In genomic region chr11:117931576-117931975, GRCm38 (mm10) we compare ENCODE assay signal across 12 mouse cellular contexts. TPM values are rescaled to one million over a fixed set of nuclear protein-coding genes. Genes with fewer than 3 reads are reported as not detected.
DNase-seq lines count a peak whose midpoint lies in the region; ATAC-seq and TF ChIP-seq lines count a peak whose summit lies in the region.
"Had no signal": no experiment of that assay in that cellular context is flagged by ENCODE, and none has a peak within 500 bp of the region (broad histone marks: within the 10 kb centered on the region; RNA-seq: fewer than 3 reads in every experiment).

No protein-coding gene starts in this region.

- H3K27me3 ChIP-seq in heart, embryonic 13.5 days (replicated peaks), result peaks cover 49% of the 10 kb centered on the region
- H3K27me3 ChIP-seq in ES-Bruce4 (ENCODE audit: control insufficient read depth, insufficient read depth, low read length, poor library complexity, severe bottlenecking), result no peaks in the 10 kb centered on the region
- H3K27me3 ChIP-seq in stomach, embryonic 14.5 days (ENCODE audit: control insufficient read depth, insufficient read depth, low read length), result no peaks in the 10 kb centered on the region

- no peak overlapping the region for H3K4me3 ChIP-seq in heart, embryonic 13.5 days
- H3K4me3 ChIP-seq in ES-Bruce4 (ENCODE audit: low read depth, low read length), result no peak overlapping the region
- H3K4me3 ChIP-seq in embryonic fibroblast, embryonic 13.5 days (ENCODE audit: insufficient read depth, low read length), result no peak overlapping the region
- H3K4me3 ChIP-seq in stomach, embryonic 14.5 days (ENCODE audit: low read depth, low read length), result no peak overlapping the region

- intact Hi-C loops in heart, postnatal 10 days (cut with DNase I), result no loop called here

- TF ChIP-seq EP300 in ES-Bruce4 (IDR thresholded peaks at IDR 0.05; ENCODE audit: insufficient read depth, low read depth, low read length), result no peak

- ATAC-seq in heart, embryonic 13.5 days (ENCODE audit: extremely low read depth, insufficient number of reproducible peaks, low FRiP score, low TSS enrichment), result no peak
- ATAC-seq in stomach, embryonic 14.5 days (ENCODE audit: insufficient number of reproducible peaks, insufficient read depth, low FRiP score, low read depth), result no peak

- no peak for TF ChIP-seq CTCF in ES-Bruce4 (IDR thresholded peaks at IDR 0.05; ENCODE audit: low read depth, low read length)
- no peak for TF ChIP-seq CTCF in embryonic fibroblast, embryonic 13.5 days (IDR thresholded peaks at IDR 0.05; ENCODE audit: borderline replicate concordance, insufficient read depth, low read length)

- H3K27ac ChIP-seq in heart, embryonic 13.5 days (replicated peaks), result no peak overlapping the region
- H3K27ac ChIP-seq in ES-Bruce4 (ENCODE audit: insufficient read depth, low read length), result peak overlapping the region; percentile 58
- H3K27ac ChIP-seq in embryonic fibroblast, embryonic 13.5 days (ENCODE audit: insufficient read depth, low read length), result peak overlapping the region; percentile 72
- H3K27ac ChIP-seq in stomach, embryonic 14.5 days (ENCODE audit: low read length), result peak overlapping the region; percentile 78; the same call in 1 of the 2 replicates
- H3K27ac ChIP-seq: hindbrain, postnatal 0 days had no signal

- H3K9ac ChIP-seq in heart, embryonic 13.5 days, result 0 out of 2 replicates have a peak overlapping the region, but pooled peaks have one; percentile 40
- H3K9ac ChIP-seq in ES-Bruce4 (ENCODE audit: low read depth, poor library complexity, severe bottlenecking), result no peak overlapping the region
- no peak overlapping the region for H3K9ac ChIP-seq in stomach, embryonic 14.5 days (replicated peaks; ENCODE audit: low read depth, low read length)

- no peak overlapping the region for H3K4me2 ChIP-seq in heart, embryonic 13.5 days
- no peak overlapping the region for H3K4me2 ChIP-seq in stomach, embryonic 14.5 days (replicated peaks; ENCODE audit: low read depth, low read length)

- peaks cover 59% of the 10 kb centered on the region for H3K4me1 ChIP-seq in heart, embryonic 13.5 days
- H3K4me1 ChIP-seq in ES-Bruce4 (ENCODE audit: control insufficient read depth, insufficient read depth, low read length), result peaks cover 27% of the 10 kb centered on the region
- H3K4me1 ChIP-seq in embryonic fibroblast, embryonic 13.5 days (ENCODE audit: control insufficient read depth, insufficient read depth, low read length), result peaks cover 34% of the 10 kb centered on the region
- H3K4me1 ChIP-seq in stomach, embryonic 14.5 days (ENCODE audit: control insufficient read depth, insufficient read depth, low read length), result peaks cover 56% of the 10 kb centered on the region

- 59% methylated on average over 6 of the region's 6 CpGs for WGBS in heart, embryonic 13.5 days
- WGBS in stomach, embryonic 14.5 days, result 50% methylated on average over 6 of the region's 6 CpGs

- DNase-seq in heart, postnatal 10 days, result no peak
- no peak for DNase-seq in urinary bladder, postnatal 14 days (ENCODE audit: low spot score)
- no peak for DNase-seq in ovary, adult 18-20 months (ENCODE audit: low spot score)
- DNase-seq: cerebellum, adult 9-11 months; forebrain, postnatal 0 days; lung, embryonic 14.5 days; spleen, adult 18-20 months had no signal

- no peak for TF ChIP-seq POLR2A in ES-Bruce4 (IDR thresholded peaks at IDR 0.05; ENCODE audit: insufficient read depth, low read length)
- no peak for TF ChIP-seq POLR2A in embryonic fibroblast, embryonic 13.5 days (IDR thresholded peaks at IDR 0.05; ENCODE audit: low read depth, low read length)

- H3K36me3 ChIP-seq in heart, embryonic 13.5 days, result no peaks in the 10 kb centered on the region
- H3K36me3 ChIP-seq in ES-Bruce4 (ENCODE audit: control insufficient read depth, insufficient read depth, low read length, poor library complexity, severe bottlenecking), result no peaks in the 10 kb centered on the region
- H3K36me3 ChIP-seq in stomach, embryonic 14.5 days (ENCODE audit: control insufficient read depth, insufficient read depth, low read length), result no peaks in the 10 kb centered on the region

- H3K9me3 ChIP-seq in heart, embryonic 13.5 days, result no peaks in the 10 kb centered on the region
- no peaks in the 10 kb centered on the region for H3K9me3 ChIP-seq in ES-Bruce4 (replicated peaks; ENCODE audit: control insufficient read depth, insufficient read depth, low read length, poor library complexity, severe bottlenecking)
- H3K9me3 ChIP-seq in stomach, embryonic 14.5 days (ENCODE audit: control insufficient read depth, low read depth, low read length), result no peaks in the 10 kb centered on the region

RNA-seq across cellular contexts. Expression of gene Socs3, which starts 38.3 kb away (rescaled TPM):
- polyA plus RNA-seq in heart, embryonic 13.5 days (2015; fragmentation: Nextera tagmentation; extraction: Ambion mirVana), result 4.9 and 8.5 TPM in 2 replicates
- total RNA-seq in heart, postnatal 10 days (2021), result 1 to 10 TPM; 3.7 to 5.8 TPM
- polyA plus RNA-seq in ES-Bruce4 (2011; ENCODE audit: insufficient read depth, insufficient read length, low read depth, missing spikeins), result 53.8 and 61.5 TPM in 2 replicates
- 15.2 and 31.9 TPM in 2 replicates for polyA plus RNA-seq in embryonic fibroblast, embryonic 13.5 days (2011; ENCODE audit: insufficient read length, low read depth, missing spikeins)
- polyA plus RNA-seq in stomach, embryonic 14.5 days (2014; fragmentation: Nextera tagmentation; extraction: Ambion mirVana), result 9.2 and 11.5 TPM in 2 replicates

RNA-seq across cellular contexts. Expression of gene Pgs1, which starts 54.5 kb away (rescaled TPM):
- 25.7 and 26.6 TPM in 2 replicates for polyA plus RNA-seq in heart, embryonic 13.5 days (2015; fragmentation: Nextera tagmentation; extraction: Ambion mirVana)
- total RNA-seq in heart, postnatal 10 days (2021), result 10 to 100 TPM; 21.2 to 23.7 TPM
- polyA plus RNA-seq in ES-Bruce4 (2011; ENCODE audit: insufficient read depth, insufficient read length, low read depth, missing spikeins), result 31.5 and 35.5 TPM in 2 replicates
- polyA plus RNA-seq in embryonic fibroblast, embryonic 13.5 days (2011; ENCODE audit: insufficient read length, low read depth, missing spikeins), result 29.5 and 33.4 TPM in 2 replicates
- 30.6 and 30.8 TPM in 2 replicates for polyA plus RNA-seq in stomach, embryonic 14.5 days (2014; fragmentation: Nextera tagmentation; extraction: Ambion mirVana)

RNA-seq across cellular contexts. Expression of gene Tha1, which starts 58.3 kb away (rescaled TPM):
- 4.6 and 5.4 TPM in 2 replicates for polyA plus RNA-seq in heart, embryonic 13.5 days (2015; fragmentation: Nextera tagmentation; extraction: Ambion mirVana)
- 1 to 10 TPM; 5.1 to 5.7 TPM for total RNA-seq in heart, postnatal 10 days (2021)
- polyA plus RNA-seq in ES-Bruce4 (2011; ENCODE audit: insufficient read depth, insufficient read length, low read depth, missing spikeins), result 0.52 and 1.1 TPM in 2 replicates
- polyA plus RNA-seq in embryonic fibroblast, embryonic 13.5 days (2011; ENCODE audit: insufficient read length, low read depth, missing spikeins), result 1.2 and 1.7 TPM in 2 replicates
- 5.8 and 6.4 TPM in 2 replicates for polyA plus RNA-seq in stomach, embryonic 14.5 days (2014; fragmentation: Nextera tagmentation; extraction: Ambion mirVana)
